Mouse (Mus musculus) MEL (cell line): ENCODE results near the gene Lpo. TPM values are rescaled to one million over a fixed set of nuclear protein-coding genes. Genes with fewer than 3 reads are reported as not detected.

Experiments used
- DNase-seq: peaks from one replicate; pipeline ENCODE4 v3.0.0; 2011; ENCODE audit warnings: low read depth, low spot score
- H3K27ac ChIP-seq: 2 replicates; pipeline ENCODE4 v1.5.1; 2012; ENCODE audit warnings: low read depth, mild to moderate bottlenecking, control low read depth, low read length, moderate library complexity; ENCODE audit not compliant: control insufficient read depth
- H3K27me3 ChIP-seq, 2 experiments: fragments of 150-350 bp in 1 of 2; sonication (generic) in 1 of 2; 2 replicates each; pipeline ENCODE4 v1.6.1; 2012; ENCODE audit warnings: low read length in 2 of 2, mild to moderate bottlenecking in 2 of 2, improper control_type of control experiment in 1 of 2, moderate library complexity in 1 of 2; ENCODE audit not compliant: insufficient read depth in 2 of 2, control insufficient read depth in 1 of 2
- H3K36me3 ChIP-seq, 2 experiments: 2 replicates each; pipeline ENCODE4 v1.6.1; 2012 to 2014; ENCODE audit warnings: low read length in 2 of 2, improper control_type of control experiment in 1 of 2, inconsistent platforms in 1 of 2, mild to moderate bottlenecking in 1 of 2; ENCODE audit not compliant: insufficient read depth in 2 of 2, control insufficient read depth in 1 of 2
- H3K4me1 ChIP-seq, 2 experiments: fragments of 150-350 bp in 1 of 2; sonication (generic) in 1 of 2; 2 replicates each; pipeline ENCODE4 v1.6.1; 2012; ENCODE audit warnings: low read length in 2 of 2, improper control_type of control experiment in 1 of 2, mild to moderate bottlenecking in 1 of 2; ENCODE audit not compliant: insufficient read depth in 2 of 2, control insufficient read depth in 1 of 2
- H3K4me3 ChIP-seq, 2 experiments: fragments of 150-350 bp in 1 of 2; sonication (generic) in 1 of 2; 2 replicates each; pipeline ENCODE4 v1.5.1; 2012; ENCODE audit warnings: low read depth in 2 of 2, low read length in 2 of 2, mild to moderate bottlenecking in 2 of 2, moderate library complexity in 2 of 2, control low read depth in 1 of 2, improper control_type of control experiment in 1 of 2; ENCODE audit not compliant: control insufficient read depth in 1 of 2, insufficient read depth in 1 of 2
- H3K79me2 ChIP-seq: 2 replicates; pipeline ENCODE4 v1.6.1; 2012; ENCODE audit warnings: mild to moderate bottlenecking, low read length, moderate library complexity; ENCODE audit not compliant: control insufficient read depth, poor library complexity, insufficient read depth
- H3K9ac ChIP-seq: 2 replicates; pipeline ENCODE4 v1.6.1; 2012; ENCODE audit warnings: low read depth, mild to moderate bottlenecking, control low read depth, low read length, moderate library complexity; ENCODE audit not compliant: control insufficient read depth, poor library complexity, severe bottlenecking
- H3K9me3 ChIP-seq: fragments of 150-350 bp; sonication (generic); replicated peaks from 2 replicates; pipeline ENCODE4 v1.6.1; 2012; ENCODE audit warnings: mild to moderate bottlenecking, low read length, improper control_type of control experiment, moderate library complexity; ENCODE audit not compliant: insufficient read depth
- BHLHE40 ChIP-seq: IDR thresholded peaks from 2 replicates; pipeline ENCODE4 v1.6.1; 2012; ENCODE audit warnings: low read depth, mild to moderate bottlenecking, inconsistent platforms, low read length, improper control_type of control experiment, borderline replicate concordance
- CTCF ChIP-seq, 3 experiments: IDR thresholded peaks in 2 of 3; conservative IDR thresholded peaks in 1 of 3; 2 replicates each; pipeline ENCODE4 v1.5.1; 2011 to 2012; ENCODE audit warnings: low read length in 3 of 3, low read depth in 2 of 3, mild to moderate bottlenecking in 2 of 3, improper control_type of control experiment in 1 of 3, inconsistent platforms in 1 of 3, mixed read lengths in 1 of 3, moderate library complexity in 1 of 3; ENCODE audit not compliant: control insufficient read depth in 1 of 3, insufficient read depth in 1 of 3, poor library complexity in 1 of 3, severe bottlenecking in 1 of 3
- E2F4 ChIP-seq: IDR thresholded peaks from 2 replicates; pipeline ENCODE4 v1.6.1; 2011; ENCODE audit warnings: low read depth, low read length, improper control_type of control experiment, borderline replicate concordance
- EP300 ChIP-seq, 2 experiments: IDR thresholded peaks; 2 replicates each; pipeline ENCODE4 v1.6.1; 2011; ENCODE audit warnings: improper control_type of control experiment in 2 of 2, low read length in 2 of 2, low read depth in 1 of 2, mild to moderate bottlenecking in 1 of 2
- GABPA ChIP-seq: IDR thresholded peaks from 2 replicates; pipeline ENCODE4 v1.6.1; 2012; ENCODE audit warnings: low read depth, mild to moderate bottlenecking, inconsistent platforms, low read length, improper control_type of control experiment, moderate library complexity
- GATA1 ChIP-seq: IDR thresholded peaks from 2 replicates; pipeline ENCODE4 v1.6.1; 2011; ENCODE audit warnings: low read depth, low read length, improper control_type of control experiment
- HCFC1 ChIP-seq: IDR thresholded peaks from 2 replicates; pipeline ENCODE4 v1.6.1; 2012; ENCODE audit warnings: low read depth, mild to moderate bottlenecking, inconsistent platforms, low read length, improper control_type of control experiment, moderate library complexity
- JUND ChIP-seq: IDR thresholded peaks from 2 replicates; pipeline ENCODE4 v1.6.1; 2011; ENCODE audit warnings: low read depth, mild to moderate bottlenecking, improper control_type of control experiment, low read length
- KAT2A ChIP-seq: conservative IDR thresholded peaks from 2 replicates; pipeline ENCODE4 v1.6.1; 2012; ENCODE audit warnings: low read depth, low read length, improper control_type of control experiment, inconsistent platforms
- MAFK ChIP-seq: IDR thresholded peaks from 2 replicates; pipeline ENCODE4 v1.6.1; 2011; ENCODE audit warnings: low read depth, mild to moderate bottlenecking, low read length, improper control_type of control experiment, borderline replicate concordance
- MAX ChIP-seq: IDR thresholded peaks from 2 replicates; pipeline ENCODE4 v1.6.1; 2011; ENCODE audit warnings: low read length, improper control_type of control experiment
- MYB ChIP-seq: IDR thresholded peaks from 2 replicates; pipeline ENCODE4 v1.6.1; 2011; ENCODE audit warnings: mild to moderate bottlenecking, low read depth, low read length, improper control_type of control experiment
- NRF1 ChIP-seq: IDR thresholded peaks from 2 replicates; pipeline ENCODE4 v1.6.1; 2014; ENCODE audit warnings: low read depth, mild to moderate bottlenecking, inconsistent platforms, low read length, improper control_type of control experiment, moderate library complexity; ENCODE audit not compliant: poor library complexity, insufficient read depth, severe bottlenecking
- POLR2AphosphoS2 ChIP-seq: IDR thresholded peaks from 2 replicates; pipeline ENCODE4 v1.6.1; 2011; ENCODE audit warnings: low read length, improper control_type of control experiment
- POLR2AphosphoS5 ChIP-seq: IDR thresholded peaks from 2 replicates; pipeline ENCODE4 v1.6.1; 2012; ENCODE audit warnings: low read depth, borderline replicate concordance, mild to moderate bottlenecking, inconsistent platforms, low read length, moderate library complexity, mixed read lengths
- RAD21 ChIP-seq: IDR thresholded peaks from 2 replicates; pipeline ENCODE4 v1.6.1; 2011; ENCODE audit warnings: mild to moderate bottlenecking, low read depth, low read length, improper control_type of control experiment
- RCOR1 ChIP-seq: IDR thresholded peaks from 2 replicates; pipeline ENCODE4 v1.6.1; 2012; ENCODE audit warnings: low read depth, mild to moderate bottlenecking, inconsistent platforms, low read length, improper control_type of control experiment
- SIN3A ChIP-seq: IDR thresholded peaks from 2 replicates; pipeline ENCODE4 v1.6.1; 2012; ENCODE audit warnings: low read length, improper control_type of control experiment, inconsistent platforms
- SMC3 ChIP-seq: IDR thresholded peaks from 2 replicates; pipeline ENCODE4 v1.6.1; 2011; ENCODE audit warnings: low read depth, low read length, improper control_type of control experiment
- TAL1 ChIP-seq: IDR thresholded peaks from 2 replicates; pipeline ENCODE4 v1.6.1; 2012; ENCODE audit warnings: mild to moderate bottlenecking, inconsistent platforms, low read length, moderate library complexity, mixed read lengths
- TCF12 ChIP-seq: IDR thresholded peaks from 2 replicates; pipeline ENCODE4 v1.6.1; 2014; ENCODE audit warnings: low read depth, mild to moderate bottlenecking, inconsistent platforms, low read length, improper control_type of control experiment, moderate library complexity
- UBTF ChIP-seq: IDR thresholded peaks from 2 replicates; pipeline ENCODE4 v1.6.1; 2012; ENCODE audit warnings: low read depth, mild to moderate bottlenecking, inconsistent platforms, low read length, improper control_type of control experiment, moderate library complexity, borderline replicate concordance; ENCODE audit not compliant: insufficient read depth
- USF1 ChIP-seq: IDR thresholded peaks from 2 replicates; pipeline ENCODE4 v1.6.1; 2014; ENCODE audit warnings: low read depth, mild to moderate bottlenecking, inconsistent platforms, low read length, improper control_type of control experiment, moderate library complexity
- ZC3H11A ChIP-seq: IDR thresholded peaks from 2 replicates; pipeline ENCODE4 v1.6.1; 2012; ENCODE audit warnings: low read depth, mild to moderate bottlenecking, inconsistent platforms, low read length, improper control_type of control experiment
- ZKSCAN1 ChIP-seq: IDR thresholded peaks from 2 replicates; pipeline ENCODE4 v1.6.1; 2012; ENCODE audit warnings: low read depth, mild to moderate bottlenecking, inconsistent platforms, low read length, improper control_type of control experiment, moderate library complexity
- ZMIZ1 ChIP-seq: IDR thresholded peaks from 2 replicates; pipeline ENCODE4 v1.6.1; 2012; ENCODE audit warnings: low read depth, mild to moderate bottlenecking, inconsistent platforms, low read length, improper control_type of control experiment, moderate library complexity
- polyA plus RNA-seq, 2 experiments: library from polyadenylated mRNA; stranded (reverse) in 1 of 2; unstranded in 1 of 2; fragments of >175 nt in 1 of 2; fragments of >200 nt in 1 of 2; gene quantifications; 2 replicates each; pipeline versions ENCODE4 v1.2.1 to v1.2.4; 2012; ENCODE audit warnings: low replicate concordance in 2 of 2, low read depth in 1 of 2; ENCODE audit not compliant: insufficient read length in 2 of 2, insufficient read depth in 1 of 2, missing spikeins in 1 of 2
- total RNA-seq: library from RNA; depleted of rRNA; stranded (reverse); fragments of 300-350 nt; gene quantifications from 2 replicates; pipeline ENCODE4 v1.2.3, GENCODE M21; 2012; rRNA removed

Lpo gene
- not detected in 2 replicates for total RNA-seq
- polyA plus RNA-seq, result not detected

DNA sequence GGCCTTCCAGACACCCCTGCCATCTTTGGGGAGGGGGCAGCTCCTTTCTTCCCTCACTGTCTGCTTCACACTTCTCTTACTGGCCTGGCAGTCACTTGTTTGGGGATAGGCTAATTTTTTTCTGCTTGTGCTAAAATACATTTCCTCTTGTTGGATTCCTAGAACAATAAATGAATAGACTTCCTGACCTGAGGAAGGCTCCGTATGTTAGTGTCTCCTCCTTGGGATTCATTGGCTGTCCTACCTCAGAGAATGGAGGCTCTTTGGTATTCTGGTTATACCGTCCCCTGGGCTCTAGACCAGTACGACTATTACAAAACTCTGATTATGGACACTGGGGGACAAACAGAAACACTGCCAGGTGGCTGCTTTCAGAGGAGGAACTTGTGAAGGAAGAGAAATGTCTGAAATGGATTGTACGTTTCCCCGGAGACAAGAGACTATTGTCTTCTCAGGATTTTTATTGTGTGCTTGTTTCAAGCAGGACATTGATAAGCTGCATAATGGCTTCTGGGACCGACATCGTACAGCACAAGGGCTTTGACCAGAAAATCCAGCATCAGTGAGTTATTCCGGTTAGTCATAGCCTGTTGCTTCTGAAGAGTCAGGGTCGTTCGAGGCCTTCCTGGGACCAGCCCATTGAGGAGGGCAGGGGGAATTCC is at the start of gene Lpo:
Lpo (minus strand) TSS at position 51 of the 662 bp plus-strand sequence.
- TF ChIP-seq E2F4 (no peak), JUND (no peak), ZC3H11A (no peak), EP300 (IDR thresholded peaks at IDR 0.05; ENCODE audit: low read depth in 1 of 2, low read length in 2 of 2) (no peak), MAX (no peak), MYB (no peak), UBTF (no peak), USF1 (no peak), SMC3 (no peak)
- TF ChIP-seq, all 39 proteins: peak for 0
- Histone ChIP-seq H3K36me3 (no peaks in the 10 kb centered on the region), H3K27ac (no peak within 1 kb of the TSS), H3K4me1 (no peaks in the 10 kb centered on the region), H3K27me3 (peaks cover 14 to 18% of the 10 kb centered on the region in 2 experiments), H3K9me3 (no peaks in the 10 kb centered on the region), H3K4me3 (no peak within 1 kb of the TSS), H3K9ac (no peak within 1 kb of the TSS), H3K79me2 (no peaks in the 10 kb centered on the region)
- DNase-seq, result no peak

DNA sequence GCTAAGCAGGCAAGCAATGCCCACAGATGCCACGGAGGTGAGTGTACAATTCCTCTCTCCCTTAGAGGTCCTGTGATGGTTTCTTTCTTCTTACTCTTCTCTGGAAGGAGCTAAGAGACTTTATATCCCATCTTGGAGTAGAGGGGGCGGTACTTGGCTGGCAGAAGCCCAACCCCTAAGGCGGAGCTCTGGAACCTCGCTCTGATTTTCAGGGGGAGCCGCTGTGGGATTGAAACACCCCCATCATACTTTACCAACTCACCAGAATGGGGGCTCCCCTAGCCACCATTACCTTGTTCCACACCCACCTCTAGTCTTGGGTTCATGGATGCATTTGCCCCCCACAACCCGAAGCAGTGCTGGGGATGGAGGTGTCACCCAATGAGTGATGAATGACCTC is 47.3 kb upstream of the Lpo start, which contains the start of gene Epx:
Epx (minus strand) TSS at position 101 of the 400 bp plus-strand sequence.
- Histone ChIP-seq H3K4me1 (no peaks in the 10 kb centered on the region), H3K79me2 (no peaks in the 10 kb centered on the region), H3K36me3 (no peaks in the 10 kb centered on the region), H3K27ac (no peak within 1 kb of the TSS), H3K9me3 (no peaks in the 10 kb centered on the region), H3K4me3 (no peak within 1 kb of the TSS), H3K27me3 (peaks cover 3 to 15% of the 10 kb centered on the region in 2 experiments; a peak in 3 of 4 replicates), H3K9ac (no peak within 1 kb of the TSS)
- no peak for DNase-seq
- TF ChIP-seq RAD21 (no peak), KAT2A (no peak), GABPA (no peak), ZMIZ1 (no peak), ZC3H11A (no peak), GATA1 (no peak), SMC3 (no peak), TCF12 (no peak), MAFK (no peak), SIN3A (no peak), HCFC1 (no peak), MAX (no peak), BHLHE40 (no peak), POLR2AphosphoS2 (no peak), RCOR1 (no peak), NRF1 (no peak), ZKSCAN1 (no peak), CTCF (IDR thresholded peaks at IDR 0.05 in 2 of 3, conservative IDR thresholded peaks at IDR 0.05 in 1 of 3; ENCODE audit: control insufficient read depth in 1 of 3, insufficient read depth in 1 of 3, low read depth in 2 of 3, low read length in 3 of 3, poor library complexity in 1 of 3, severe bottlenecking in 1 of 3) (no peak), POLR2AphosphoS5 (no peak), TAL1 (no peak)
